Mouse (Mus musculus): ENCODE data around the gene Rbfox1. TPM values are rescaled to one million over a fixed set of nuclear protein-coding genes. Genes with fewer than 3 reads are reported as not detected.

Rbfox1 gene
- polyA plus RNA-seq, 1 experiment from 2014 or later, result 103 TPM

DNA sequence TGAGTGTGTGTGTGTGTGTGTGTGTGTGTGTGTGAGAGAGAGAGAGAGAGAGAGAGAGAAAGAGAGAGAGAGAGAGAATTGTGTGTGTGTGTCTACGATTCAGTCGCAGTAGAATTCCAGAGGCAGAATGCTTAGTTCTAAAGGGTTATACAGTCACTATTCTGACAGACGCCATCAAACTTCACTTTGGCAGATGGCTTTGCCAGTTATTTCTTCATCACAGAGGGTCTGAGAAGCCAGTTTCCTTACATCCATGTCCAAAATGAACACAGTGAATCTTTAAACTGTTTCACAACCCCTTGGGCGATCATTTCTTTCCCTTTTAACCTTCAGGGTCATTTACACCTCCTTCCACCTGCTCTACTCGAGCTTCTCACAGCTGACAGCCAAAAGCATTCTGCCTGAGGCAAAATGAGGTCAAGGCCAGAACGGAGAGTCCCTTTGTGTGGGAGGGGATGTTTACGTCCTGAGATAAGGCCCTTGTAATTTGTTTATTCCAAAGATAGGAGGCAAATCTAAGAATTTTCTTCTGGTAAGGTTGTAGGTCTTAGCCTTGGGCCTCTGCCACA lies 1209.1 kb downstream of the Rbfox1 start:
- no peak for ATAC-seq
- H3K4me3 ChIP-seq (replicated peaks), result no peak overlapping the region
- no peaks in the 10 kb centered on the region for H3K4me1 ChIP-seq (replicated peaks)
- no peaks in the 10 kb centered on the region for H3K27me3 ChIP-seq
- H3K27ac ChIP-seq, result no peak overlapping the region
- H3K9me3 ChIP-seq, result no peaks in the 10 kb centered on the region
- H3K4me2 ChIP-seq (replicated peaks), result no peak overlapping the region
- H3K36me3 ChIP-seq, result no peaks in the 10 kb centered on the region
- WGBS, result 80% methylated on average over 7 of the region's 7 CpGs
- H3K9ac ChIP-seq (replicated peaks), result no peak overlapping the region

DNA sequence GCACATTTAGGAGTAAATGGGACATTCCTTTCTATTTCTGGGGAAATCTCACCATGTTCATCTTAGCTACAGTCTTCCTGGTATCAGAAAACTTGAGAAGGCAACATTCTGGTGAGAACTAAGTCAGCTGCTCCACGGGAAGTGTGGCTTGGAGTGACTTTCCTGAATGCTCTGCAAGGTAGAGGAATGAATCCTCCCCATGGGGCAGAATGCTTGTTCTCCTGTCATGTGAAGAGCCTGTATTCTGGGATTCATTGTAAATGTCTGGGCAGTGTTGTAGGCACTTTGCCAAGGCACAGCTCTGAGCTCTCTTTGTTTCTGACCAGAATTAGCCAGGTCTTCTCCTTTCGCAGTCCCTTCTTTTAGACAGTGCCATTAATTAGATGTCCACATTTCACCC lies 1211.9 kb downstream of the Rbfox1 start:
- WGBS, result 70% methylated on average over 2 of the region's 2 CpGs
- H3K27me3 ChIP-seq, result no peaks in the 10 kb centered on the region
- no peak overlapping the region for H3K27ac ChIP-seq
- no peak overlapping the region for H3K4me3 ChIP-seq (replicated peaks)
- no peak overlapping the region for H3K4me2 ChIP-seq (replicated peaks)
- no peak overlapping the region for H3K9ac ChIP-seq (replicated peaks)
- H3K4me1 ChIP-seq (replicated peaks), result no peaks in the 10 kb centered on the region
- no peaks in the 10 kb centered on the region for H3K36me3 ChIP-seq
- no peaks in the 10 kb centered on the region for H3K9me3 ChIP-seq
- ATAC-seq, result no peak

DNA sequence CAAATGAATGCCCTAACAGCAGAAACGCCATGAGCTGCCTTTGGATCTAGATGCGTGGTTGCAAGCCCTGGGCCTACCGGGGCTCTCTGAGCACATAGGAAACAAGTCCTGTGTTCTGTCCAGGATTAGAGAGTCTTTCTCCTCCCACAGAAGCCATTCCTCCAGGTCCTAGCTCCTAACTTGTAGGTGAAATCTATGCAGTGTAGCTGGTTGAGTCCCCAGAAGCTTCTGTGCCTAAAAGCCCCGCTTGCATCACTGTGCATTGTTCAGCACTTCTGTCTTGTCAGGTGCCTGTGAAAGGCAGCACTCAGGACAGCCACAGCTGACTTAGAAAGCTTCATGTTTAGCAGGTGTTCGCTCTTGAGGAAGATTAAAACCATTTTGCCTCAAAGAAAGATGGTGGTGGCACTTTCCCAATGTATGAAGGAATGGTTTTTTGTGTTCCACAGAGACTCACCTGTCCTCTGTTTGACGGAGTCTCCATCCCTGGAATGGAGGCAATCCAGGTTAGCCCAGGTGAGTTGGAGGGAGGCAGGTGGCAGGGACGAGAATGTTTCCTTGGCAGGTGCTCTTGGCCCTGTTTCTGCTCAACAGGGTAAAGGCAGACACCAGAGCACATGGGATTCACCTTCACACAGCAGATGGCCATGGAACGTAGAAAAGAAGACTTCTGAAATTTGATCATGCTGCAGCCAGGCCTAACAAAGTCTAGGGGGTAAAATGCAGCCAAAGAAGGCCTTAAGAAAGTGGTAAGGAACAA lies 1213.0 kb downstream of the Rbfox1 start:
- Histone ChIP-seq H3K27me3 (no peaks in the 10 kb centered on the region), H3K9ac (replicated peaks) (no peak overlapping the region), H3K4me2 (replicated peaks) (no peak overlapping the region), H3K27ac (no peak overlapping the region), H3K4me1 (replicated peaks) (no peaks in the 10 kb centered on the region), H3K36me3 (no peaks in the 10 kb centered on the region), H3K4me3 (replicated peaks) (no peak overlapping the region), H3K9me3 (no peaks in the 10 kb centered on the region)
- 88% methylated on average over 8 of the region's 8 CpGs for WGBS
- ATAC-seq, result no peak

DNA sequence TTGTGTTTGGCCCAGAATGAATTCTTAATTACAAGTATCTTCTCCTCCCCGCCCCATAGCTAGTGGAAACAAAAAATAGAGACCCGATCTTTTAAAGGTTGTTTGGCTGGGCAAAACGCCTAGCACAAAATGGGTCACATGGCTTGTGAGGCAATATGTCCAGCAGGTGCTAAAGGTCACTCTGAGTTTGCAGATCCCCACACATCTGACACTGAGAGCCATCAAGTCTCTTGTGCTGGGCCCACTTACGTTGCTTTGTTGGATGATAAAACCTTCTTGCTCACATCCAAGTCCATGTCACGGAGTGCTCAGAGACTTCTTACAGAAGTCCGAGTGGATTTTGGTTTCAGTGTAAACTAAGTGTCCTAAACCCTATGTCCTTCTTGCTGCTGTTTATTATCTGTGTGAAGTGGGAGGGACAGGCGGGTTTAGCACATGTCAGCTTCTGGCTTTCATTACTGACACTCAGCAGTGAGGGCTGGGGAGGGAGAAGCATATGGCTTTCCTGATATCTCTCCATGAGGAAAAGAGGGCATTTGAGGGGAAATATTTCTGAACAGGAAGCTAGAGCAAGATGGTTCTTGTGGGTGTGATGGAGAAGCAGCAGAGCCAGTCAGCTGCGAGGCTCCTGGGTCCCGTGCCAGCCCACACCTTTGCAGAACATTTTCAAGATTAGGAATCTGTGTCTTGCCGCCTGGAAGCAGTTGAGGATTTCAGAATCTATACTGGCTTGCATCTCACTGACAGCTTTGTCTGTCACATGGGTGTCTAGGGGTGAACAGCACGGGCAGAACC lies 1214.5 kb downstream of the Rbfox1 start:
- H3K4me3 ChIP-seq (replicated peaks), result no peak overlapping the region

DNA sequence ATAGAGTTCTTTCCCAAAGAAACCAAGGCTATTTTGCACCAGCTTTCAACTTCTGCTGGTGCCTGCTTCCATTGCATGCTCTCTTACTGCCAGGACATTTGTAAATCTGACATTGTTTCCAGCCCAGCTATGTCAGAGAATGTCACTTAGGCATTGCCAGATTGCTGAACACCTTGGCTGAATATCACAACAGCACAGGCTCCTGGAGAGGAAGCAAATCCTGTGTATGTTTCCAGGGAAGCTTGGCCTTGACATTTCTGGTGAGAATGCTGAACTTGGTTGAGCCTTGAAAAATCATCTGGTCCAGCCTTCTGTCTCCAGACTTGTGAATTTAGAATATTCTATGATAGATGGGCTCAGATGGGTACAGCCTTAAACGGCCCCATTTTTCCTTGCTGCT lies 1217.3 kb downstream of the Rbfox1 start:
- no peak overlapping the region for H3K9ac ChIP-seq (replicated peaks)
- no peak overlapping the region for H3K4me2 ChIP-seq (replicated peaks)
- no peaks in the 10 kb centered on the region for H3K27me3 ChIP-seq
- no peak for ATAC-seq
- no peak overlapping the region for H3K4me3 ChIP-seq (replicated peaks)
- 94% methylated on average over 1 of the region's 1 CpGs for WGBS
- H3K4me1 ChIP-seq (replicated peaks), result no peaks in the 10 kb centered on the region; the same call in 1 of the 2 replicates
- H3K27ac ChIP-seq, result no peak overlapping the region
- no peaks in the 10 kb centered on the region for H3K36me3 ChIP-seq
- no peaks in the 10 kb centered on the region for H3K9me3 ChIP-seq

More for the DNA sequence above, 1214.5 kb downstream of the Rbfox1 start:
- no peak overlapping the region for H3K27ac ChIP-seq
- no peak for ATAC-seq
- H3K9me3 ChIP-seq, result no peaks in the 10 kb centered on the region
- H3K4me1 ChIP-seq (replicated peaks), result no peaks in the 10 kb centered on the region
- 83% methylated on average over 11 of the region's 11 CpGs for WGBS
- no peaks in the 10 kb centered on the region for H3K27me3 ChIP-seq
- H3K4me2 ChIP-seq (replicated peaks), result no peak overlapping the region
- no peak overlapping the region for H3K9ac ChIP-seq (replicated peaks)
- no peaks in the 10 kb centered on the region for H3K36me3 ChIP-seq

DNA sequence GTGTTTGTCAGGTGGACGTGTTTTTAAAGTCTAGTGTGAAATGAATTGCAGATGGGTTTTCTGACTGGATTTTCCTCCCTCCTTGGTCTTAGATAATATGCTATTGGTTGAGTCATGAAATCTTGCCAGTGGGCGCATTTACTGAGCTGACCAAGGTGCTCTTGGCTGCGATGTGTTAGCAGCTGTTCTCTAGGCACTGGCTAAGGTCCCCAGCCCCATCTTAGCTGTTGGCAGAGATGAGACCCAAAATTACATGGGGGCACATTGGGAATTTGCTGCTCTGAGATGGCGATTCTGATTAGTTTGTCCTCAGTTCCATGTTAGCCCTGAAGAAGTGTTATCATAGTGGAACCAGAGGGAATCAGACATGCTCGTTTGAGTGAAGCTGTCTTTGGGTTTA lies 1218.1 kb downstream of the Rbfox1 start:
- 85% methylated on average over 5 of the region's 5 CpGs for WGBS
- no peak for ATAC-seq
- Histone ChIP-seq H3K4me2 (replicated peaks) (no peak overlapping the region), H3K36me3 (no peaks in the 10 kb centered on the region), H3K9me3 (no peaks in the 10 kb centered on the region), H3K9ac (replicated peaks) (no peak overlapping the region), H3K27ac (no peak overlapping the region), H3K27me3 (no peaks in the 10 kb centered on the region), H3K4me1 (replicated peaks) (no peaks in the 10 kb centered on the region; the same call in 1 of the 2 replicates), H3K4me3 (replicated peaks) (no peak overlapping the region)

DNA sequence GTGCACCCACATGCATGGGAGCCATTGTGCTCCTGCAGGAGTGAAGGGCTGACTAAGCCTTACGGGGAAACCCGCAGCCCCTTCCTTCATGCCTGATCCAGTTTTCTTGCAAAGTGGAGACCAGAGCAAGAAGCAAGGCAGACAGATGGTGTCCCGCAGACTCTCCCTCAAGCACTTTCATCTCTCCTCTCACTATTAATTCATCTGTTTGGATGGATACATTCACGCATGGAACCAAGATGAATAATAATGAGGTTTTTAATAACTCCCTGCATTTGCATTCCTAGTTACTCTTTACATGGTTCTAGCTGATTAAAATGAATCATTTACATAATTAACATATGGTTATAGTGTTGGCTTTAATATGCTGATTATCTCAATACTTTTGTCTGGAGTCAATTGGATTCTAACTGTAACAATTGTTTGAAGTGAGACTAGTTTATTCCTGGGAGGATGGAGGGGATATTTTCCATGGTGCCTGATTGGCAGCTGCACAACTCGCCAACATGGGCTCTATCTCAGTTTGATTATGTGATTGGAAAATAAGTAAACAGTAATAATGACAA lies 1221.4 kb downstream of the Rbfox1 start:
- H3K27ac ChIP-seq, result no peak overlapping the region
- H3K9ac ChIP-seq (replicated peaks), result no peak overlapping the region
- H3K36me3 ChIP-seq, result no peaks in the 10 kb centered on the region
- 63% methylated on average over 5 of the region's 5 CpGs for WGBS
- ATAC-seq, result peak; percentile 69
- no peaks in the 10 kb centered on the region for H3K27me3 ChIP-seq
- no peak overlapping the region for H3K4me3 ChIP-seq (replicated peaks)
- no peak overlapping the region for H3K4me2 ChIP-seq (replicated peaks)
- H3K4me1 ChIP-seq (replicated peaks), result no peaks in the 10 kb centered on the region; the same call in 1 of the 2 replicates
- no peaks in the 10 kb centered on the region for H3K9me3 ChIP-seq

DNA sequence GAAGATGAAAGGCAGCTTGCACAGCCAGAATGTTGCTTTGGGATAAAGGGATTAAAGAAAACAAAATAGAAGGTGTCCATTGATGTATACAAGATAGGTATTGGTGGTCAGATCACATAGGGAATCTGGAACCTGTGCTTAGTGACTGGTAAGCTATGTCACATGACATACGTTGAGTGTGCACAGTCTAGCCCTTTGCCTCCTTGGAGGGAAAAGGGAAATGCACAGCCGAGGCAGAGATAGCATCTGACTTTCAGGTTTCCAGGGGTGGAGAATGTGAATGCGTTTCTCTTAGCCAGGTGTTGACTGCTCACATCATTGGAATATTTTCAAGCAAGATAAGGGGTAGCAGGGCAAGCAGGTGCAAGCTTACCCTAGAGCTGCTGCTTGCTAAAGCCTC lies 1230.8 kb downstream of the Rbfox1 start:
- no peak overlapping the region for H3K4me2 ChIP-seq (replicated peaks)
- H3K27ac ChIP-seq, result no peak overlapping the region
- no peaks in the 10 kb centered on the region for H3K36me3 ChIP-seq
- no peak overlapping the region for H3K9ac ChIP-seq (replicated peaks)
- no peak for ATAC-seq
- H3K27me3 ChIP-seq, result no peaks in the 10 kb centered on the region
- H3K4me3 ChIP-seq (replicated peaks), result no peak overlapping the region
- no peaks in the 10 kb centered on the region for H3K9me3 ChIP-seq
- no peaks in the 10 kb centered on the region for H3K4me1 ChIP-seq (replicated peaks)
- 86% methylated on average over 3 of the region's 3 CpGs for WGBS

DNA sequence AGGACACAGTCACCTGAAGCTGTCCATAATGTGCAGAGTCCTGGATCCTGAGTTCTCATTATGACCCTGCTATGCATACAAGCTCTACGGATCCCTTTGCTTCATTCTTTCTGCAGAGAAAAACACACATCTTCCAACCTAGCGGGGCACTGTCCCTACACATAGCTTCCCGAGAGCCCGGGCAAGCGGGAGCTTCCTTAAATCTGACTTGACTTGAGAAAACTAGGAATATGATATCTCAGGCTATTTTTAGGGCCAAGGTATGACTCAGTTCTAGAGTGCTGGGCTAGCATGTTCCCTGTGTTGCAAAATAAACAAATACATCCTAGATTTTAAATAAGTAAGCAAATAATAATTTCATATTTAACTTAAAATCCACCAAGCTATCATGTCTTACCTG lies 1244.4 kb downstream of the Rbfox1 start:
- H3K36me3 ChIP-seq, result no peaks in the 10 kb centered on the region
- ATAC-seq, result no peak
- WGBS, result 95% methylated on average over 5 of the region's 5 CpGs

DNA sequence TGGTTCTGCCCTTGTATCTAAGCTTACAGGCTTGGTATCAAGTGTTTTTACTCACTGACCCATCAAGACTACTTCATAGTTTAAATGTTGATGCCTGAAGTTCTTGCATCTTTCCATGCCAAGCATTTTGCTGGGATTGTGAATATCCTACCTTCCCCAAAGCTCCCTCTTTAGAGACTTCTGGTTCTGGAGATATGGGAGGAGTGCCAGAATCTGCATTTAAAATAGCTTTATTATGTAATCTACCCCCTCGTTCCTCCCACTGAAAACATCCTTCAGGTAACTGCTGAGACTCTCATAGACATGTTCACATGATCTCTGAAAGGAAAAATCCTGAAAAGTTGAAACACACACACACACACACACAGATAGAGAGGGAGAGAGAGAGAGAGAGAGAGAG lies 1247.3 kb downstream of the Rbfox1 start:
- Histone ChIP-seq H3K4me1 (replicated peaks) (no peaks in the 10 kb centered on the region), H3K4me3 (replicated peaks) (no peak overlapping the region), H3K9me3 (no peaks in the 10 kb centered on the region), H3K9ac (replicated peaks) (no peak overlapping the region), H3K27me3 (no peaks in the 10 kb centered on the region; the same call in 1 of the 2 replicates), H3K4me2 (replicated peaks) (no peak overlapping the region), H3K27ac (no peak overlapping the region), H3K36me3 (no peaks in the 10 kb centered on the region)
- ATAC-seq, result no peak
- WGBS, result 77% methylated on average over 1 of the region's 1 CpGs

More for the DNA sequence above, 1244.4 kb downstream of the Rbfox1 start:
- Histone ChIP-seq H3K27me3 (no peaks in the 10 kb centered on the region; the same call in 1 of the 2 replicates), H3K27ac (no peak overlapping the region), H3K9ac (replicated peaks) (no peak overlapping the region), H3K9me3 (no peaks in the 10 kb centered on the region), H3K4me3 (replicated peaks) (no peak overlapping the region), H3K4me2 (replicated peaks) (no peak overlapping the region), H3K4me1 (replicated peaks) (no peaks in the 10 kb centered on the region)

DNA sequence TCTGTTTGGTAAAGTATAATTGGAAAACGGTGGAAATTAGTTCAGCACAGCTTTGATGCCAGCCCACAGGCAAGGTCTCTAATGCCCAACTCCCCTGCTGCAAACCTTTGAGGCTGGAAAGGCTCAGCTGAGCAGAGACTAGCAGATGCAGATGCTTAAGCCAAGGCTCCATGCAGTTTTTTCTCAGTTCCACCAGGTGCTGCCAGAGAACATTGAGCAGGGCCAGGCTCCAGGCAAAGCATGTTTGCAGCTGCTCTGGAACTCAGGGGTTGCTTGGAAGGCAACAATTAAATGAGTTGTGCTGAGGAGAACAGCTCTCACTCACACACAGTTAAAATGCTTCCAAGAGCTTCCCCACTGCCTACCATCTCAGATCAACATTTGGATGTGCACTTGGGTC lies 1251.8 kb downstream of the Rbfox1 start:
- Histone ChIP-seq H3K27me3 (no peaks in the 10 kb centered on the region), H3K27ac (peak overlapping the region; percentile 3; the same call in 1 of the 2 replicates)
- ATAC-seq, result no peak

DNA sequence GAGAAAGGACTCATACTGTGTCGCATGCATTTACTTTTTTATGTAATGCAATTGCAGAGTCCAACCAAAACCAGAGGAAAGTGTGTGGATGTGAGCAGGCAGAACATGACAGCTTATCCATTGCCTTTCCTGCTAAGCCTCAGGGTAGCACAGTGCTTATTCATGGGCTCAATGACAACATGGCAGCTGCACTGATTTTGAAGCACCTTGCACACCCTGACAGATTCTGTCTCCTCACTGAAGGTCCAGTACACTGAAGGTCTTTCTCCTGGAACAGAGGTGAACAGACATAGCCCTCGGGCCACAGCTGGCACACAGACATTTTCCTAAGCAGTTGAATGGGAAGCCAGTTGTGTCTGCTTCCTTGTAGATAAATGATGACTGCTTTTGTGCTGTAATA lies 1254.3 kb downstream of the Rbfox1 start:
- Histone ChIP-seq H3K4me2 (replicated peaks) (no peak overlapping the region), H3K36me3 (no peaks in the 10 kb centered on the region), H3K9me3 (no peaks in the 10 kb centered on the region), H3K4me1 (replicated peaks) (peaks cover 9% of the 10 kb centered on the region), H3K27me3 (no peaks in the 10 kb centered on the region), H3K27ac (no peak overlapping the region), H3K9ac (replicated peaks) (no peak overlapping the region), H3K4me3 (replicated peaks) (no peak overlapping the region)
- no peak for ATAC-seq
- WGBS, result 88% methylated on average over 2 of the region's 2 CpGs

More for the DNA sequence above, 1251.8 kb downstream of the Rbfox1 start:
- Histone ChIP-seq H3K4me1 (replicated peaks) (peaks cover 9% of the 10 kb centered on the region), H3K36me3 (no peaks in the 10 kb centered on the region), H3K4me3 (replicated peaks) (no peak overlapping the region), H3K4me2 (replicated peaks) (no peak overlapping the region), H3K9ac (replicated peaks) (no peak overlapping the region), H3K9me3 (no peaks in the 10 kb centered on the region)
- WGBS, result 43% methylated on average over 1 of the region's 1 CpGs

Measured in midbrain, embryonic 13.5 days (tissue).